Mouse (Mus musculus) induced T-regulatory cell, adult 2 months (primary cell): ENCODE data around the gene Trappc3l.

ENCODE experiments used
- DNase-seq: peaks from one replicate; pipeline ENCODE4 v3.0.0-alpha.2; 2012; ENCODE audit warnings: low read depth

The Trappc3l gene

DNA sequence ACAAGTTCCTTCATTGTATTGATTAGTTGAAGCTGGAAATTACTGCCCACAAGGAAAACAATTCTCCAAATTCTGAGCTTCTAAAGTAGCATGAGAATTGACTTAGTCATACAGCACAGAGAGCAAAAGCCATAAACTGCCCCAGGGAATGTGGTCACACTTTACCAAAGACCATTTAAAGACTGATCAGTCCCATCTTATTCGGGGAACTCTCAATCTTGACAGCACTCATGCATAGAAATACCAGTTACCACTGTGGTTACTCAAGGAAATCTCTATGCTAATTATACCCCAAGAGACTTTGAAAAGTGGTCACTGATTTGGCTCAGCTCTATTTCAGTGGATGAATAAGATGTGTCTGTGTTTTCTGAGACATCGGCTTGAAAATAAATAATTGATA is 57.8 kb downstream of the Trappc3l start:
- no peak for DNase-seq

DNA sequence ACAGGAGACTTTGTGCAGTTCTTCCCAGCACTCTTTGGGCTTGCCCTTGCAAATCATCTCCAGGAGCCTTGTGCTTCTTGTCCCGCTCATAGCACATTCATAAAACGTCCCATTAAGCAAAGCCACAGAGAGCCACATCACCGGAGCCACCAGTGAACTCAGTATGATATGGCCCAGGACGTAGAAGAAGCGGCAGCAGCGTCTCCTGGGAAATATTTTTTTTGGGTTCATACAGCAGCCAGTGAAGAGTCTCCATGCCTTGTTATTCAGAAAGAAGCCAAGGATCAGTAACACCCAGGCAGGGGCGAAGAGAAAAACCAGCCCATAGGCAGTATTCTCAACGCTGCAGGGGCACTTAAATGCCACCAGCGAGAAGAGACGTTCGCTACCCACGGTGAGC is 58.6 kb downstream of the Trappc3l start:
- DNase-seq, result no peak

DNA sequence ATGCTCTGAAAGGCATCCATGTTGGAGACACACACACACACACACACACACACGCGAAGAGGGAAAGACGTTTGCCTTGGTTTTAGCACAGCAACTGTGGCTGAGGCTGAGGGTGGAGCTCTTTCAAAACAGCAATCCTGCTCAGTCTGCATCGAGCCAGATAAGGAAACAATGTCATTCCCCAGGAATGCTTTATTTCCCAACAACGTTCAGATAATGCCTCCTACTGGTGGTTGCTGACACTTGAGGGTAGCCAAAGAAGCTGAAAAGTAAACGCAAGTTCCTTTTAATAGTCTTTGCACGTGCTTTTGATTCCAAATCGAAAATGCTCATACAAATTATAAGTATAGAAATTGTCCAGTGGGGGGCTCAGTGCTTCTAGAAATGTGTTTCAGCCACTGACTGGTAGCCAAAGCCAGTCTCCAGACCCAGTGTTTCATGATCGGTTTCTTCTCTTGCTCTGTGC is 59.1 kb downstream of the Trappc3l start, which contains the start of gene Calhm5:
Gene Calhm5 (minus strand): TSS at position 102 of the 466 bp plus-strand sequence.
- DNase-seq, result peak; percentile 30

DNA sequence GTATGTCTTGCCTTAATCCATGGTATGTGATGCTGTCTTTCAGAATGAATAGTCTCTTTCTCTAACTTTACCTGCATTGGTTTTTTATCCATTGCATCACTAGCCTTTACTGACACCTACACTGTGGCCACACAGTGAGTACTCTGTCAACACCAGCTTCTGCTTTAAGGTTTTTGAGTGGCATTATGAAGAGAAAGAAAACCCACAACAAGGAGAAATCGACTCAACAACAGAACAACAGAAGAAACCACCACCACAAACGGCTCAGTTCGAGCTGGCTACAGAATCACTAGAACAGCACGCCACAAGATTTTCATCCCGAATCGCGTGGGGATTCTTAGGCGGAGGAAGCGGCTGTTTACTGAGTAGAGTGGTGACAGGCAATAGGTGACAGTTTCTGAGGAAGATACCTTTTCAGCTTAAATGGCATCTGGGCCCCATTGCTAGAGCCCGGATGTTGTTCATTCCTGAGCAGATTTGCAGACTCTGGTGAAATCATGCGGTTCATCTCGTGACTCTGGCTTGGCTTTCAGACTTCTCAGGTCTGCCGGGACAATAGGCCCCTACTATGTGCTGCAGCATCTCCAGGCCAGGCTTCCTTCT is 73.6 kb downstream of the Trappc3l start:
- peak; percentile 68 for DNase-seq

DNA sequence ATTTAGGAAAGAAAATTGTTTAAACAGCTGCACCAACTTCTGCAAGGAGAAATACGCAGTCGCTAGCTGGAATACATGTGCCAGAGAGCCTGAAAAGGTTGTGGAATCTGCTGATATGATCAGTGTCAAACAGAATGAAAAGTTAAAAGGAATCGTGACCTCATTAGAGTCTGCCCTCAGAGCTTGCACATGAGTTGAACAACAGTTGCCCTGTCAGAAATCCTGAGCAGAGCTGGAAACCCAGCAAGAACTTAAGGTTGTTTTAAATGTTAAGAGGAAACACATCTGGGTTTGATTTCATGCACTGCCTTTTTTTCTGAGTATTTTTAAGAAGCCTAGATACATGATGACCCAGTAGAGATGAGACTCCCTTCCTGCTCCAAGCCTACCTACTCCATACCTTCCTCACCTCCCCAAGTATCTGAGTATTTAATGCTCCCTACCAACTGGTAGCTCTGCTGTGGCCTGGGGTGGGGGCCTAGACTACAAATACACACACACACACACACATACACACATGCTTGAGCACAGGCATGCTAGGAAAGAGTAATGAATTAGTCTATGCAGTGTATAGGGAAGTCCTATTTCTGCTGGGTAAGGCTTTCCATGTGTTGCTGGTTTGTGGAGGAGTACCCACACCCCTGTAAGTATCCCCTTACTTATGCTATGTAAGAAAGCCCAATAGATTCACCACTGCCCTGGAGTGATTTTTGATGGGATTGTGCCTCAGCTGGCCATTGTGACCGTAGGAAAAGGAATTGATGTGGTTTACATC is 74.8 kb downstream of the Trappc3l start:
- no peak for DNase-seq

DNA sequence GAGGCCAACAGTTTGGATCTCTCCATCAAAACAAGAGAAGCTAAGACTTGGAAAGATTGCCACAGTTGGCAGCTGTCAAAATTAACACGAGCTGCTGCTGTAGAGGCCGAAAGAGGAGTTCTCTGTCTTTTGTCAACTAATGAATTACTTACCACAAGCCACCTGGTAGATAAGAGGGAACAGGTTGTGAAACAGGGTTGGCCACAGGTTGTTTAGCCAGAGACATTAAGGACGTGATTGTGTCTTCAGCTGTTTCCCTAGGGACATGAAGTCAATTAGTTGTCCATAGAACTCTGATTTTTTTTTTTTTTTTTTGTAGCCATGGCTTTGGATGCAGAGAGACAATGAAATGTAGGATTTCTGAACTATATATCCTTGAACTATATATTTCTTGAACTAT is 79.7 kb downstream of the Trappc3l start:
- no peak for DNase-seq

DNA sequence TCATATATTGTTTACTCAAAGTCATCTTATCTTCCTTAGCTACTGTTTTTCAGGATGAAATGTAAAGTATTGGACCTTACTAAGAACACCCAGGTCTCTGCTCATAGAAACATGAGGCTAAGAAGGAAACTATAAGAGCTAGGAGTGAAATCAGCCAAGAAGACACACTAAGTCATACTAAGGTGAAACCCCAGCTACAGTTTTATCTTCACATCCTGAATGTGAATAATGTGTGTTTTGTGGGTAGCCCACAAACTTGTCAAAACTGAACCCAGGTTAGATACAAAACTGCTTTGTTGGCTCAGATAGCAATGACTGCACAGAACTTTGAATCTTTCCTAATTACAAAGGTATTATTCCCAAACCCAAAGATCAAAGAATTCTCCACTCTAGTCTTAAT is 80.4 kb downstream of the Trappc3l start:
- peak; percentile 48 for DNase-seq

DNA sequence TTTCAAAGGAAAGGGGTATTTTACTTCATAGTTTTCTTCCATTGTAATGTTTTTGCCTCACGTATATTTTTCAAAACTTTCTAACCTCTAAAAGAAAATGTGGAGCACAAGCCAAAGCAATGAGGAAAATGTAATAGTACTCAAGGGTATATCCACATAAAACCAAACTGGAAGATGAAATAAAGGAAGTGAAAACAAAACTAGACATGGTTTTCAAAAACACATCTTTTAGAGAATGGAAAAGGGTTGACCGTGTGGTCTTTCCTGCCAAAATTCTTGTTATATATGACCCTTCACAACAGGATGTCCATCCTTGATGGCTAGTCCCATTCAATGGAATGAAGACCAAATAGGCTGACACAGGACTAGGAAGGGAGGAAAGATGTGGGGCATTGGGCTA is 81.0 kb downstream of the Trappc3l start:
- no peak for DNase-seq

DNA sequence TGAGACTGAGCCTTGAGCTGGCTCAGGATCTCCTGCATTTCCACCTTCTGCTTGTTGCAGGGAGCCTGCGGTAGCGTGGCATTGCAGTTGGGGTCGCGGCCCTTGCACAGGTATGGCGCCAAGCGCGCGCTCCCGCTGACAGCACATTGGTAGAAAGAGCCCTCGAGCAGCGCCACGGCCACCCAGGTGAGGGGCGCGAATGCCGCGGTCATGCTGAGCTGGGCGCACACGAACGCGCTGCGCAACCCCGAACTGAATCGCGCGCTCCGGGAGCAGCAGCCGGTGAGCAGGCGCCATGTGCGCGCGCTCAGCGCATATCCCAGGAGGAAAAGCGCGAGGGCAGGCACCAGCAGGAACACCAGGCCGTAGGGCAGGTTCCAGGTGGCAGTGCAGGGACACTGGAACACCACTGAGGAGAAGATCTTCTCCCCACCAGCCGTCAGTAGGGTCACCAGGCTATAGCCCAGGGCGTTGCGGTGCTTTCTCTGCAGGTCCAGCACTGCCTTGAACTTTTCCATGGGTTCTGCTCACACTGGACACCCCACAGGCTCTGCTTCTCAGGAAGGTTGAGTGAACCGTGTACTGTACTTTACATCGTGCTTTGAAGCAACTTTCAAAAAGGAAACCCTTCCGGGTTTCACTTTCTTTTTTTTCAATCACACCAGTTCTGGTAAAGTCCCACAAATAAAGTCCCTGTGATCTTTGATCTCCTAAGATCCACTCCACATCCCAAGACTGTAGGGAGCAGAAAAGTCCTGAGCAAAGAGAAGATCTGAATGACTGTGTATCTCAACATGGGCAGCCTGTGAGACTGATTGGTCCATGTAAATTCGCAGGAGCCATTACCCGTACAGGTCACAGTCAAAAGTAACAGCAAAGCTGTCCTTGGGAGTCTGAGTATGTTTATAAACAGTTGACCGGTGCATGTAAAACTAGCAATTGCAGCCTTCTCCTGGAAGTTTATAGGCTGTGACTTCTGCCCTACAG is 90.3 kb downstream of the Trappc3l start, which contains the start of gene Calhm6:
Gene Calhm6 (minus strand): TSS at position 593 of the 987 bp plus-strand sequence.
- peak; percentile 65 for DNase-seq

DNA sequence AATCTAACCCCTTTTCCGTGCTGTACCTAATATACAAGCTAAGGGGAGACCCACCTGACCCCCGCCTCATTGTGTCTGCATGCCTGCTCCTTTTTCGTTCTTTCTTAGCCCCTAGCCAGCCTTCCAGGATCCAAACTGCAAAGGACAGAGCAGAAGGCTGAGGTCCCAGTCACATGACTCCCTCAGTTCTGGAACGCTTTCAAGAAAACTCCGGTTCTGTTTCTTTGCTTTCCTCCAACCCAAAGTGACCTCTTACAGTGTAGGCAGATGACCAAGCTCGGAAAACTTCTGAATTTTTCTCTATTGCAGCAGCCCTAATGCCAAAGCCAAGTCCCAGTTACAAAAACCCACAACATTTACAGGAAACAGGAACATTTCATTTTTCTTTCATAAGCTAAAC is 91.0 kb downstream of the Trappc3l start:
- no peak for DNase-seq

DNA sequence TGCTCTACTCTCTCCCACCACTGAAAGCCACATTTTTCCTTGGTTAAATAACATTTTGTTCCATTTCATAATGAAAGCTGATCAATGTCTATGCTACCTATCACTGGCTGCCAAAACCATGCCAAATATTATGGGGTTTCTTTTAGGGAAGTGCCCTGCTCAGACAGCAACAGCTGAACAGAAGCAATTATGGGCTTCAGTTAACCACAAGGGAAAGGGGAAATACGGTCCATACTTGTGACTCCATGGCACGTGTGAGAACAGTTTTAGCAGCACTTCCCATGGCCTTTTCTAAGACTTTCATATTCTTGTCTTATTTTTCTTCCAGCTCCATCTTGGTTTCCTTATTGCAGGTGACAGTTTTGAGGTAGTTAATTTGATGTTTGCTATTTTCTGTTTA is 94.0 kb downstream of the Trappc3l start:
- DNase-seq, result no peak

DNA sequence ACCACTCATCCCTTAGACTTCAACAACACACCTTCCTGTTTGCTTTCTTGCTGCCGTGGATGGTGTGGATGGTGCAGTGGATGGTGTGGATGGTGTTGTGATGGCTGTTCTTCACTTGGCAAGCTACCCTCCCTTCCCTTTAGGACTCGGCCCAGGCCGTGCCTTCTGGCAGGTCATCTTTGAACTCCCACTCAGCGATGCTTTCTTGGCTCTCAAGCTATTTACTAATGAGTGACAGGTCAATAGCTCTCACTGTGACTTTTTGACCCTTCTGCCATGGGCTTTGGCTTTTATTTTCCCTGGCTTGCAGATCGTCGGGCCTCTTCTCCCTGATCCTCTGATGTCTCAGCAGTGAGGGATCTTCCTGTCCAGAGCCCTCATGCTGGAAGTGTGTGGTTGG is 99.0 kb downstream of the Trappc3l start:
- DNase-seq, result no peak

DNA sequence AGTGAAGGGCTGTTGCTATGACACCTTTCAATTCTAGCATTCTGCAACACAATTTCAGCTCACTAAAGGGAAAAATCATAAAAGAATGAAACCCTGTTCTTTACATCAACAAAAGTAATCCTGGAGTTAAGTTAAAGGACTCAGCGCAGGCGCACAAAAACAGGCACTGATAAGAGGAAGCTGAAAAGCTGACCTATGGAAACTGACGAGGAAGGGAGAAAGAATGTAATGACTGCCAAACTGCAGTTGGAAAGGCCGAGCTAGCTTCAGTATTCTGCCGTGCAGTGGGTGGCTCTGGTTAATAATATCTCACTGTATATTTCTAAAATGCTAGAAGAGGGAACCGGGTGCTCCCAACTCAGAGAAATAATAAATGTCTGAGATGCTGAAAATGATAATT is 100.6 kb downstream of the Trappc3l start:
- no peak for DNase-seq

DNA sequence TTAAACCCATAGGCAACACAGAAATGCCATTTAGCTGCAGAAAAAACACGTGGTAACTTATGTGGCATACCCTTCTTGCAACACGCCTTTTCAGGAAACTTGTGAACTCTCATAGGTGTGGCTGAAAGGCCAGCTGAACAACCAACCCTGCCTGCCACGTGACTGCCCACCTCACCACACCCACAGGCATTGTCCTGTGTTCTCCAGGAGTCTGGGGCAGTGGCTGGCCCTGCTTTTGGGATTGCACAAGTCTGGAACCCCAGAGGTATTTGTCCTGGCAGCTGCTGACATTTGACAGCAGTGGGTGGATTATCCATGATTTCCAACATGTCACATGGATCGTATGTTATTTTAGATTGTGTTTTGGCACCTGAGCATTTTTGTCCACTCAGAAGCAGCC is 102.4 kb downstream of the Trappc3l start:
- DNase-seq, result no peak

DNA sequence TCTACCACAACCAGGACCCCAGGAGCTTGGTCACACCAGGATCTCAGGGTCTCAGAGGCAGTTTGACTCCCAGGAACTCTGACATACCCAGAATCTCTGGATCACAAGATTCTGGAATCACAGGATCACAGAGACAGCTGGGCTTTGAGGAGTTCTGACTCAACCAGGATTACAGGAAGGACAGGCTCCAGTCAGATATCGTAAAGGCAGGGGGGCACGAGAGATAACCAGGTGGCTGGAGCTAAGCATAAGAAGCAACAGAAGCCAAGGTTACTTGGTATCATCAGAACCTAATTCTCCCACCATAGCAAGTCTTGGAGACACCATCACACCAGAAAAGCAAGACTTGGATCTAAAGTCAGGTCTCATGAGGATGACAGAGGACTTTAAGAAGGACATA is 104.3 kb downstream of the Trappc3l start:
- DNase-seq, result no peak

DNA sequence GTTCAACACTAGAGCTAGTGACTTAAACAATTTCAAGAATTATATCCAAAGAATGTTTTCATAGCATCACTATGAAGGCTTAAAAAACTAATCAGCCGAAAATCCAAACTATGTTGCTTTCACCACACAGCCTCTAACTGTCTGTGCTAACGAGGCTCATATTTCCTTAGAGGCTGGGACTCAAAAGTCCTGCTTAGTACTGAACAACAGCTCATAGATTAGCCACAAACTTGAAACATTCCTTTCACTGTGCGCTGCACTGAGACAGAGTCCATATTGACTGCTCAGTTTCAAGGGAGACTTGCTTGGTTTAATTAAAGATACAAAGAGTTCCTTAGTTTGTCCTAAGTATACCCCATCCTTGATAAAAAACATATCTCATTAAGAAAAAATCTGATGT is 112.4 kb downstream of the Trappc3l start:
- DNase-seq, result no peak

DNA sequence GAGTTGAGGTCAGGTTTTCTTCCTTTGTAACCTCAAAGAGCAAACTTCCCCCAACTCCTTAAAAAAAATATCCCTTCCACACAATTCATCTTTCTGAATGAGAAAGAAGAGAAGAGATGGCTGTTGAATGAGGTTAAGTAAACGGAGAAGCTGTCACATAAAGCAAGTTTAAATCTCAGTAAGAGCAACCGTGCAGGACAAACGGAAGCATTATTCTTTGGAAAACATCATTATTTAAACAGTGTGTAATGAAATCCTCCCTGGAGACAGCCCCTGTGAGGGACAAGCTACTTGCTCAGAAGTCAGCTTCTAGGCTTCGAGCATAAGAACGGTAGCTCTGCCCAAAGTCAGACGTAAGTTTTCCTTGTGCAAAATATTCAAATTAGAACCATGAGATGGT is 113.1 kb downstream of the Trappc3l start:
- no peak for DNase-seq

DNA sequence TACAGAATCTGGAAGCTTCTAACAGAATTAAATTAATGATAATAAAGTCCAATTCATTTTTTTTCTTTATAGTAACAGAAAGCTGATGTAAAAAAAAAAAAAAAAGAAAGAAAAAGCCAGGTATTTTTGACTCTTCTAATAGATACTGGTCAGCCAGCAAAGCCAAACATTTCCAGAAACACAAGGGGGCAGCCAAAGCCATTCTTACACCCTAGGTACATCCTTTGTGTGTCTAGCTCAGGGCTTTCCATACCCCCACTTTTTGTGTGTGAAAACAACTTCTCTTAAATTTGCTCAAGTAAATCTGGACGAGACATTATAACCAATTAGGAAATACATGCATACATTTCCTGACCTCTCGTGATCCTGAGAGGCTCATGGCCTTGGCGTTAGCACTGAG is 114.4 kb downstream of the Trappc3l start:
- DNase-seq, result peak; percentile 28

DNA sequence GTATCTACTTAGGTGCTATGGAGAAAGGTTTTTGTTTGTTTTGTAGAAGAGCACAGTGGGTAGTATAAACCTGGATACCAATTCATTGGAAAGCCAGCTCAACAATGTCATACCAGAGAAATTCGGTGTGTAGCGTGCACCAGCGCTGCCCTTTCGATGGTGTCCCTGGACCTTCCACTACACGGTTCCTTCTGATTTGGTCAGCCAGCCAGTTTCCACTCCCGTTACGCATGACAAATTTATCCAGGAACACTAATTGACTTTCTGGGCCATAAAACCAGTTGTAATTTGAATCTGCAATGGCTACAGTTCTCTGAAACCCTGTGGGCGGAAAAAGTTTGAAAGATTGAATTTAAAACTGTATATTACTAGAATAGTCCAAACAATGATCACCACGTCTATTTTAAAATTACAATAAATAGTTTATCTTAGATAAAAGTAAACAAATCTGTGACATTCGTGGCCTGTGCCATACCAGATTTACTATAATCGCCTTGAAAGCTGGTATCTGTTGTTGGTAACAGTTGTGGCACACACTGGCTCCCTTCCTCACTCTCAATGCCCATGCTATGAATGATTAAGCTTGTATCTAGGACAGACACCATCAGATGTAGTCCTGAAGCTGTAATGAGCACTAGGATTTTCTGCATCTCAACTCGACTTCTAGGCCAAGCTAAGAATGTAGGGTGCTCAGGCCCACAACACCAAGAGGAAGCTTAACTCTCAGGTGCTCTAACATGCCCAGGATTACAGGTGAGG is 118.6 kb downstream of the Trappc3l start:
- no peak for DNase-seq
